Mouse (Mus musculus) kidney, adult 8-10 months (tissue): ENCODE data around the gene Zfp775.
A peak's percentile ranks its signal among the peaks of the same experiment; 100 is the strongest.

Source experiments
- DNase-seq, 2 experiments: peaks; one replicate each; pipeline ENCODE4 v3.0.0; 2022

Gene Zfp775

GRCm38 (mm10) chr6:48601271-48602079, at the start of gene Zfp775:
Gene Zfp775, plus strand, starts transcription at chr6:48602063.
- peak; percentile 98 for DNase-seq

GRCm38 (mm10) chr6:48552918-48553317, 48.9 kb upstream of the Zfp775 start:
- DNase-seq: peak in 1 of 2 experiments; percentile 49

DNA sequence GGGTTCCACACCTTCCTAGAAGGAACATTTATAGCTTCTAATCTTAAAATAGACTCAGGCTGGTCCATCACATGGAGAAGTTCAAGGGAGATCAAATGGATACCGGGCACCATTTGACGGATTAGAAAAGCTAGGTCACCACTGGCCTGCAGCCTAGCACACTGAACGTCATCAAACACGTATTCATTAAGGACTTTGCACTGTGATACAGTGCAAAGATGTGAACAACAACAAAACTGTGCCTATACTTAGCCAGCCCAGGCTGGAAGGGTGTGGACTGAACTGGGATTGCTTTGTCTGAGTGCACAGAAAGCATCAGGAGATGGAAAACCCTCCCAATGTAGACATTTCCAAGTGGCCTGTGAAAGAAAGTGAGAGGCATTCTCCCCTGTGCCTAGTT, 48.0 kb upstream of the Zfp775 start:
- no peak for DNase-seq

DNA sequence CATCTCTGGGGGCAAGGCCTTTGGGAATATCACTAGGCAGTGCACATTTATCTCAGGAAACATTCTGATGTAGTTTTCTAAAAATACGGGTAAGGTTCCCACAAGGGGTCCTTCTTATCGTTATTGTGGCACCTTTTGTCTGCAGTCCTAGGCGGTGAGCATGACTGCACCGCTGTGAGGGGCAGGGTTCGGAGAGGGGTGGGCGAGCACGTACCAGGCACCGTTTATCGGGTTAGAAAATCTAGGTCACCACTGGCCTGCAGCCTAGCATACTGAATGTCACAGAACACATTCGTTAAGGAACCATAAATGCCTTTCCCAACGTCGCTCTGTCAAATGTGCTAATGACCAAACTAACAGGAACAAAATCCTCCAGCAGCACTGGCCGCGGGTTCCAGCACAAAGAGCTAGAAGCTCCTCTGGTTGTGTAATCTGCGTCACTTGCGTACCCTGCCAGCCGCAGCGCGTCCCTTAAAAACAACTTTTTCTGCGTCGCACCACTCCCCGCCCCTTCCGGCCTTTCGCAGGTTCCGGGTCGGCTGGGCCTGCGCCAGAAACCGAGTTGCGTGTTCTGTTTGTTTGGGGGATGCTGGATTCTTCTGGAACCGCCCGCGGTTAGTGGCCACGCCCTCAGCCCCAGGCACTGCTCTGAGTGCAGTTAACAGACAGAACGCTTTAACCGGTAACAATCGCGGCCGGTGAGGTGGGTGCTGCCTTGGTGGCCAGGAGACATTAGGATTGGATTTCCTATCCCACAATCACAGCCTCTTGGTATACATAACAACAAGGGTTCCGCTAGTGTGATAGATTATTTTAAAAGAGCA, 47.4 kb upstream of the Zfp775 start, which contains the start of gene Lrrc61:
Lrrc61 (plus strand) TSS at position 517 of the 824 bp plus-strand sequence.
- peak; percentile 96 to 97 for DNase-seq

DNA sequence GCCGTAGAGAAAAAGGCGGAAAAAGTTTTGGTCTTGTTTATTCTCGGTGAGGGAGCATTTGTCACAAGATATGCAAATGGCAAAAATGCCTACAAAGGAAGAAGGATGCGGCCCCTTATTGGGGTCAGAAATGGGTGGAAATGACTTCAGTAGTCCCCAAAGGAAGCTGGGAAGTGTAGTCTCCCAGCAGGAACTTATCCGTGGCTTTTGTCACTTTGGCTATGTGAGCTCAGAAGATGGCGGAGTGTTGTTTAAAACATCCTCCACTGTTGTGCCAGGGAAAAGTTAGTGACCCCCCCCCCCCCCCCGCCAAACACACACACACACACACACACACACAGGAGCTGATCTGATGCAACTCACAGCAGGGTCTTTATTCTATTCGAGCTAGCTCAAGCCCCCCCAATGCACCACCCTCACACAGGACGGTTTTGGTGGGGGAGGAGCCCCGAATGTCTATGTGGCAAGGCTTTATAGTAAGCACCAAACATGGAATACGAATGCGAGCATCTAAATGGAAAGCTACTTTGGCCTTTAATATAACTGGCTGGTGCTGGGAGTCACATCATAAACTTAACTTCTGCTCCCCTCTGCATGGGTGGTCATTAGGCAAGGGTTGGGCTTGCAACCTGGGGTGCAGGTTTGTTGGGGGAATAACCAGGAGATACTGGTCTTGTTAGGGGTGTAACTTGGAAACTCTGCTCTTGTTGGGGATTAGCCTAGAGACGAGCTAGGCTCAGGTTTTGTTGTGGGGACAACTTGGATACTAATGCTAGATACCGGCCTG, 46.6 kb upstream of the Zfp775 start:
- DNase-seq: peak; percentile 63 to 80

- DNase-seq: no peak
These were observed 45.9 kb upstream of the Zfp775 start for GRCm38 (mm10) chr6:48555956-48556355.

- DNase-seq: peak in 1 of 2 experiments; percentile 29
These were observed 36.1 kb upstream of the Zfp775 start for GRCm38 (mm10) chr6:48565693-48566310.

GRCm38 (mm10) chr6:48566312-48566711, 35.6 kb upstream of the Zfp775 start:
- DNase-seq: peak; percentile 86 to 90

DNA sequence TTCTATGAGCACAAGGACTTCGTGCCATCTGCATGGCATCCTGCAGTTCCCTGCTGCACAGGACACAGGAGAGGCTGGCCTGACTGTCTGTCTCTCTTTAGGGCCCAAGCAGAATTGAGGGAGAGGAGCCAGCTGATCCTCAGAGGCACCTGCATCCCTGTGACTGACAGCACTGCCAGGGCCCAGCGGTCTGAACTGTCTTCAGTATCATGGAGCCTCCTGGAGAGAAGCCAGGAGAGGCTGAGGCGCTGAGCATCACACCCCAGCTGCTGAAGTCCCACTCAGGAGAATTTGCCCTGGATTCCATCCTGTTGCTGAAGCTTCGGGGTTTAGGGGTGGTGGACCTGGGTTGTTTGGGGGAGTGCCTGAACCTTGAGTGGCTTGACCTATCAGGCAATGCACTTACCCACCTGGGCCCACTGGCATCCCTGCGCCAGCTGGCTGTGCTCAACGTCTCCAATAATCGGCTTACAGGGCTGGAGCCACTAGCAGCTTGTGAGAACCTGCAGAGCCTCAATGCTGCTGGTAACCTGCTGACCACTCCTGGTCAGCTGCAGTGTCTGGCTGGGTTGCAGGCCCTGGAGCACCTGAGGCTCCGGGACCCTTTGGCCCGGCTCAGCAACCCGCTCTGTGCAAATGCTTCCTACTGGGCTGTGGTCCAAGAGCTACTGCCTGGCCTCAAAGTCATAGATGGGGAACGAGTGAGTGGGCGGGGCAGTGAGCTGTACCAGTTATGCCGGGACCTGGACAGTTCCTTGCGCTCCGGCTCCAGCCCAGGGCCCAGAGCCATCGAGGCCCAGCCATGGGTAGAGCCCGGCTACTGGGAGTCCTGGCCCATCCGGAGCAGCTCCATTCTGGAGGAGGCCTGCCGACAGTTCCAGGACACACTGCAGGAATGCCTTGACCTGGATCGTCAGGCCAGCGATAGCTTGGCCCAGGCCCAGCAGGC, 33.6 kb upstream of the Zfp775 start:
- peak; percentile 76 to 79 for DNase-seq

DNA sequence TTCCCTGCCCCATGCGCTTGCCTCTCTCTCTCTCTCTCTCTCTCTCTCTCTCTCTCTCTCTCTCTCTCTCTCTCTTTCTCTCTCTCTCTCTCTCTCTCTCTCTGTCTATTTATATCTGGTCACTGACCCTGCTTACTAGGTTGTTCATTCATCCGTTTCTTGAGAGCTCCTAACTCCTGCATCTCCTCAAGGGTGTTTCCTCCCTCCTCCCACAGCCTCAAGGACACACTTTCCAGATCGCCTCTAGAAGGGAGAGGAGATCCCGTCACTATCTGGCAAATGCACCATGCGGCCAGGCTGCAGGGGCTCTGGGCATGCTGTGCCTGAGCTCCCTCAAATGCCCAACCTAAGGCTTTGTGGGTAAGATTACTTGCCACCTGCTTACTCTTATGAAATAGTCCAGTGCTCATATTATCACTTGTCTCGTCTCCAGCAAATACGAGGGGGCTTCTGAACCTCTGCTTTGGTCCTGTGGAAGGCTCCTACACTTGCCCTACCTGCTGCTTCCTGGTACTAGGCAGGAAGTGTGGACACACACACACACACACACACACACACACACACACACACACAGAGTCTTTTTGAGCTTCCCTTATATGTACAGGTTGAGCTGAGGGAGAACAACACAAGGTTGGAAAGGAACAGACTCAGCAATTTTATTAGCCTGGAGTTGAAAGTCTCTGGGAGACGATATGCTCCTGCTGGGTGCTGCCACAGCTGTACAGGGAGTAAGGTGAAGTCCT, 32.6 kb upstream of the Zfp775 start:
- DNase-seq: peak; percentile 47 to 63

- DNase-seq: no peak
These were observed 29.8 kb upstream of the Zfp775 start for GRCm38 (mm10) chr6:48572014-48572413.

GRCm38 (mm10) chr6:48572572-48573061, 29.2 kb upstream of the Zfp775 start, which contains the start of gene Rarres2:
Gene Rarres2, minus strand, starts transcription at chr6:48572789.
- DNase-seq: peak; percentile 66 to 67

GRCm38 (mm10) chr6:48573280-48573679, 28.6 kb upstream of the Zfp775 start:
- no peak for DNase-seq

GRCm38 (mm10) chr6:48573981-48574380, 27.9 kb upstream of the Zfp775 start:
- DNase-seq: no peak

DNA sequence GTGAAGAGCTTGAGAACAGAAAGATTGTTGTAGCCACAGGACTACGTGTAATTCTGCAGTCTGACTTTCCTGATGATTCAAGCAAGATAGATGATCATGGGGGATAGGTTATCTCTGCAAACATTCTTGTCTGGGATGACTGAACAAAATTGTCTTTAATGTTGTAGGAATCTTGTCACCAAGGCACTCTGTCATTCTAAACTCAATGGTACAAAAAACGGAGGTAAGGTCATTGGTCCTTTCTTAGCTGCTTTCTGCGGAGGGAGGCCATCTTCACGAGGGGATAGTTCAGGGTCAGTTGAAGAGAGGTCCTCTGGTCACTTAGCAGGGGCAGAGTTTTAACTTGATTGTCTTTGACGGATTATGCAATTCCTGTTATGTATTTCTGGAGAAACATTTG, 23.1 kb upstream of the Zfp775 start:
- no peak for DNase-seq

DNA sequence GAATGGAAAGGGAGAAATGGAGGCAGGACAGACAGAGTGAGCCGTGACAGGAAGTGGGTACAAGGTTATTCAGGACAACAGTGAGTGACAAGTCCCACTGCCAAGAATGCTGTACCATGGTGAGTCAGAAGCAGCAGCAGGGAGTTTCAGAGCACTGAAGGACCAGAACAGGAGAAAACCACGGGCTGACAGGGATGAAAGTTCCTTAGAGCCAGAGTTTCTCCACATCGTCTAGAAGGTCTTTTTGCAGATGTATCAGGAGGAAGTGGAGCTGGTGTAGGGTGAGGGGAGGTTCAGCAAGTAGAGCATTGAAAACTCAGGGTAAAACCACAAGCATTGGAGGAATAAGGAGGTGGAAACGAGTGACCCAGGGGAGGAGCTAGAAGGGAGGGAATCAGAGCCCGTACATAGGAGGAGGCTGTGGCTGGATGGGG, 22.6 kb upstream of the Zfp775 start:
- no peak for DNase-seq

GRCm38 (mm10) chr6:48581257-48581656, 20.6 kb upstream of the Zfp775 start:
- no peak for DNase-seq

GRCm38 (mm10) chr6:48582037-48582436, 19.8 kb upstream of the Zfp775 start:
- DNase-seq: no peak

- DNase-seq: no peak
These were observed 12.6 kb upstream of the Zfp775 start, which contains the start of gene Gm45021 for GRCm38 (mm10) chr6:48589194-48589750. Gene Gm45021, plus strand, starts transcription at chr6:48589610.
